Mouse (Mus musculus): ENCODE results near the gene Lima1. TPM values are rescaled to one million over a fixed set of nuclear protein-coding genes. Genes with fewer than 3 reads are reported as not detected.
"Not testable (repeated sequence)": the region's sequence is repeated elsewhere in the genome, so short reads cannot be mapped to it uniquely, and the experiment has no call there.

Gene Lima1
- polyA plus RNA-seq, 1 experiment = 73.2 TPM

DNA sequence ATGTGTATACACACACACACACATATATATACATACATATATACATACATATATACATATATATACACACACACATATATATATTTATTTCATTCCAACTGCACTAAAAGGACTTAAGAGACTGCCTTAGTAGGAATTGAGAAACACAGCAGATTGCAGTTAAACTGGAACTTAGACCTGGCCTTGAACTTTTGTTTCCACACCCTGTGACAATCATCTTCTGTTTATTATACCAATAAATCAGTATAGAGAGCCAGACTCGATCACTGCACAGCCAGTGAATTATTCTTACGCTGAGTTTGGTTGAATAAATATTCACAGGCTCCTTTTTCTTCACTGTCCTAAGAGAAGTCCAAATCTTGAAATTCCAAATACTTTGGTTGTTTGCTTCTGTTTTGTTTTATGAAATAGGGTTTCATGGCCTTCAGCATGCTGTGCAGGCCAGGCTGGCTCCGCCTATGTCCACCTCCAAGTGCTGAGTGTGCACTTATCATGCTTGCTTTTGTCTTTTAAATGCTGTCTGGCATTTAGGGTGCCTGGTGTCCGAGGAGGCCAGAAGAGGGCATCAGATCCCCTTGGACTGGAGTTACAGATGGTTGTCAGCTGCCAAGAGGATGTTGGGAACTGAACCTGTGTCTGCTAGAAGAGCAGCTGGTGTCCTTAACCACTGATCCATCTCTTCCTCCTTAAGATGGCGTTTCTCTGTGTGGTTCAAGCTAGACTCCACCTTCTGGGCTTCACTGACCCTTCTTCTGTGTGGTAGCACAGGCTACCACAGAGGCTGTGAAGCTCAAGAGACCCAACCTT is 41.4 kb downstream of the Lima1 start:
- no peak overlapping the region for H3K4me3 ChIP-seq (ENCODE audit: insufficient read depth, low read depth, low read length)
- TF ChIP-seq POLR2A (IDR thresholded peaks at IDR 0.05; ENCODE audit: insufficient read depth, low read depth, low read length) (no peak), CTCF (IDR thresholded peaks at IDR 0.05; ENCODE audit: insufficient read depth, low read depth, low read length) (no peak)
- 88% methylated on average over 5 of the region's 5 CpGs for WGBS
- H3K4me1 ChIP-seq (ENCODE audit: control insufficient read depth, insufficient read depth, low read length) = no peaks in the 10 kb centered on the region
- H3K27ac ChIP-seq (ENCODE audit: insufficient read depth, low read depth, low read length) = no peak overlapping the region

DNA sequence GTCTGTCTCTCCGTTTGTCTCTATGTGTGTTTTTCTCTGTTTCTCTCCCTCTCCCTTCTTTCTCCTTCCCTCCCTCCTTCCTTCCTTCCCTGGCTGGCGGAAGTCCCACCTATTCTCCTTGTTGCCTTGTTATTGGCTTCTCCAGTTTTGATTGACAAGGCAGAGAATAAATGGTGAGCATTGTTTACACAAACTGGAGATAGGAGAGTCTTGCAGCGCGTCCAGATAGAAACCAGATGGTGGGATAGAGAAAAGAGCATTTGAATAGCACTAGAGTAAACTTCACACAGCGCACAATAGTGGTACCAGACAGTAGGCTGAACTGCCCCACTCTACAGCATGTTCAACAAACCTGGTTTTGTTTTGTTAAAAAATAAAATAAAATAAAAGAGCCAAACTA is 43.7 kb downstream of the Lima1 start:
- Histone ChIP-seq H3K4me3 (ENCODE audit: insufficient read depth, low read depth, low read length) (no peak overlapping the region), H3K27ac (ENCODE audit: insufficient read depth, low read depth, low read length) (no peak overlapping the region), H3K4me1 (ENCODE audit: control insufficient read depth, insufficient read depth, low read length) (no peaks in the 10 kb centered on the region)
- no peak for TF ChIP-seq POLR2A (IDR thresholded peaks at IDR 0.05; ENCODE audit: insufficient read depth, low read depth, low read length)
- TF ChIP-seq CTCF (IDR thresholded peaks at IDR 0.05; ENCODE audit: insufficient read depth, low read depth, low read length) = no peak
- 87% methylated on average over 5 of the region's 5 CpGs for WGBS

DNA sequence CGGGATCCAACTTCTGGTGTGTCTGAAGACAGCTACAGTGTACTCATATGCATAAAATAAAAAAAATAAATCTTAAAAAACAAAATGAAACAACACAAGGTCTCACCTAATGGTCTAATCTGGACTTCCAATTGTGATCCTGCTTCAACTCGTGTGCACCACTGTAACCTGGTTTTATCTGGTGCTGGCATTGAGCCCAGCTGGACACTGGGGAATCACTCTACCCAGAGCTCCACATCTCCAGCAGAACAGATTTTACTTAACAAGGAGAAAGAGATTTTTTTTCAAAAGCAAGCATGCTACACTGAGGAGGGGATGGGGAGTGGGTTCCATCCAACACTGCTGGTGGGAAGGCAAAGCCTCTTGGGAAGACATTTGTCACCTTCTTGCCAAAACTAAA is 47.2 kb downstream of the Lima1 start:
- 89% methylated on average over 2 of the region's 2 CpGs for WGBS
- no peaks in the 10 kb centered on the region for H3K4me1 ChIP-seq (ENCODE audit: control insufficient read depth, insufficient read depth, low read length)
- no peak overlapping the region for H3K27ac ChIP-seq (ENCODE audit: insufficient read depth, low read depth, low read length)
- no peak for TF ChIP-seq CTCF (IDR thresholded peaks at IDR 0.05; ENCODE audit: insufficient read depth, low read depth, low read length)
- no peak for TF ChIP-seq POLR2A (IDR thresholded peaks at IDR 0.05; ENCODE audit: insufficient read depth, low read depth, low read length)
- H3K4me3 ChIP-seq (ENCODE audit: insufficient read depth, low read depth, low read length) = no peak overlapping the region

- WGBS = 72% methylated on average over 8 of the region's 8 CpGs
- TF ChIP-seq CTCF (IDR thresholded peaks at IDR 0.05; ENCODE audit: insufficient read depth, low read depth, low read length) (no peak), POLR2A (IDR thresholded peaks at IDR 0.05; ENCODE audit: insufficient read depth, low read depth, low read length) (no peak)
- no peak overlapping the region for H3K27ac ChIP-seq (ENCODE audit: insufficient read depth, low read depth, low read length)
Measured at GRCm38 (mm10) chr15:99826210-99826888, 48.9 kb downstream of the Lima1 start.

GRCm38 (mm10) chr15:99825211-99825610 is 50.0 kb downstream of the Lima1 start:
- no peak for TF ChIP-seq CTCF (IDR thresholded peaks at IDR 0.05; ENCODE audit: insufficient read depth, low read depth, low read length)
- TF ChIP-seq POLR2A (IDR thresholded peaks at IDR 0.05; ENCODE audit: insufficient read depth, low read depth, low read length) = no peak
- Histone ChIP-seq H3K4me1 (ENCODE audit: control insufficient read depth, insufficient read depth, low read length) (no peaks in the 10 kb centered on the region; the same call in 1 of the 2 replicates), H3K4me3 (ENCODE audit: insufficient read depth, low read depth, low read length) (no peak overlapping the region), H3K27ac (ENCODE audit: insufficient read depth, low read depth, low read length) (no peak overlapping the region)
- WGBS = 77% methylated on average over 3 of the region's 3 CpGs

More at GRCm38 (mm10) chr15:99826210-99826888, 48.9 kb downstream of the Lima1 start:
- no peak overlapping the region for H3K4me3 ChIP-seq (ENCODE audit: insufficient read depth, low read depth, low read length)
- no peaks in the 10 kb centered on the region; the same call in 1 of the 2 replicates for H3K4me1 ChIP-seq (ENCODE audit: control insufficient read depth, insufficient read depth, low read length)

GRCm38 (mm10) chr15:99823322-99823898 is 51.8 kb downstream of the Lima1 start:
- 79% methylated on average over 8 of the region's 8 CpGs for WGBS
- H3K4me1 ChIP-seq (ENCODE audit: control insufficient read depth, insufficient read depth, low read length) = peaks cover 7% of the 10 kb centered on the region
- TF ChIP-seq CTCF (IDR thresholded peaks at IDR 0.05; ENCODE audit: insufficient read depth, low read depth, low read length) = no peak
- no peak for TF ChIP-seq POLR2A (IDR thresholded peaks at IDR 0.05; ENCODE audit: insufficient read depth, low read depth, low read length)
- H3K4me3 ChIP-seq (ENCODE audit: insufficient read depth, low read depth, low read length) = no peak overlapping the region
- H3K27ac ChIP-seq (ENCODE audit: insufficient read depth, low read depth, low read length) = no peak overlapping the region

- not testable (repeated sequence) for H3K27ac ChIP-seq (ENCODE audit: insufficient read depth, low read depth, low read length); H3K4me1 ChIP-seq (ENCODE audit: control insufficient read depth, insufficient read depth, low read length); H3K4me3 ChIP-seq (ENCODE audit: insufficient read depth, low read depth, low read length)
- WGBS = 90% methylated on average over 13 of the region's 13 CpGs
Measured at GRCm38 (mm10) chr15:99822501-99822900, 52.8 kb downstream of the Lima1 start.

GRCm38 (mm10) chr15:99819621-99820279 is 55.5 kb downstream of the Lima1 start:
- Histone ChIP-seq H3K27ac (ENCODE audit: insufficient read depth, low read depth, low read length) (peak overlapping the region; percentile 64; the same call in 1 of the 2 replicates), H3K4me1 (ENCODE audit: control insufficient read depth, insufficient read depth, low read length) (peaks cover 10% of the 10 kb centered on the region), H3K4me3 (ENCODE audit: insufficient read depth, low read depth, low read length) (peak overlapping the region; percentile 38)
- TF ChIP-seq CTCF (IDR thresholded peaks at IDR 0.05; ENCODE audit: insufficient read depth, low read depth, low read length) (no peak), POLR2A (IDR thresholded peaks at IDR 0.05; ENCODE audit: insufficient read depth, low read depth, low read length) (no peak)
- 42% methylated on average over 14 of the region's 14 CpGs for WGBS

DNA sequence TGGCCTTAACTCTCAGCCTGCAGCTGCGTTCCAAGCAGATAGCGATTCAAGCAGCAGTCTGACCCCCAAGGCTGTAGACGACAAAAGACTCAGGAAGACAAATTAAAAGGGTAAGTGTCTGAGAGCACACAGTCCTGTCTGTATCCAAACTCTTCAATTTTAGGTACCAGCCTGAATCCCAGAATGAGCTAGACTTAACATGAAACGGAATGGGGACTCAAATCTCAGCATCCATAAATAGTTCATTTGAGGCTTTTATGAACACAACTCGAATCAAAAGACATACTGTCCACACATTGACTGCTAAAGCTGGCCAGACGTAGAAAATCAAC is 56.2 kb downstream of the Lima1 start:
- peak overlapping the region; percentile 64 for H3K27ac ChIP-seq (ENCODE audit: insufficient read depth, low read depth, low read length)

More for the DNA sequence above, 56.2 kb downstream of the Lima1 start:
- 30% methylated on average over 6 of the region's 6 CpGs for WGBS
- Histone ChIP-seq H3K4me1 (ENCODE audit: control insufficient read depth, insufficient read depth, low read length) (peaks cover 13% of the 10 kb centered on the region), H3K4me3 (ENCODE audit: insufficient read depth, low read depth, low read length) (peak overlapping the region; percentile 38)
- no peak for TF ChIP-seq POLR2A (IDR thresholded peaks at IDR 0.05; ENCODE audit: insufficient read depth, low read depth, low read length)
- TF ChIP-seq CTCF (IDR thresholded peaks at IDR 0.05; ENCODE audit: insufficient read depth, low read depth, low read length) = no peak

Measured in olfactory bulb, adult 2 months (tissue).